Mouse (Mus musculus) midbrain, embryonic 14.5 days (tissue): ENCODE data around the gene Tars2. TPM values are rescaled to one million over a fixed set of nuclear protein-coding genes. Genes with fewer than 3 reads are reported as not detected.

Source experiments
- ATAC-seq: fragments of 200-750 bp; cut with Nextera tagmentation; 2 replicates; pipeline ENCODE4 v1.8.0; 2017; ENCODE audit warnings: moderate number of reproducible peaks, moderate library complexity; ENCODE audit not compliant: low FRiP score, low TSS enrichment
- DNase-seq: peaks from one replicate; pipeline ENCODE4 v3.0.0-alpha.2; 2015
- H3K27ac ChIP-seq: fragments of 300-500 bp; sonication (generic); replicated peaks from 2 replicates; pipeline ENCODE4 v1.5.1; 2014; ENCODE audit warnings: mild to moderate bottlenecking, low read depth, low read length, moderate library complexity
- H3K27me3 ChIP-seq: fragments of 300-500 bp; sonication (generic); 2 replicates; pipeline ENCODE4 v1.6.1; 2014; ENCODE audit warnings: low read length, control low read depth, mixed read lengths; ENCODE audit not compliant: control insufficient read depth, insufficient read depth
- H3K36me3 ChIP-seq: fragments of 300-500 bp; sonication (generic); 2 replicates; pipeline ENCODE4 v1.6.1; 2014; ENCODE audit warnings: low read length, control low read depth; ENCODE audit not compliant: control insufficient read depth, insufficient read depth
- H3K4me1 ChIP-seq: fragments of 300-500 bp; sonication (generic); 2 replicates; pipeline ENCODE4 v1.6.1; 2014; ENCODE audit warnings: mild to moderate bottlenecking, antibody characterized with exemption, low read length, control low read depth; ENCODE audit not compliant: control insufficient read depth, insufficient read depth
- H3K4me2 ChIP-seq: fragments of 300-500 bp; sonication (generic); 2 replicates; pipeline ENCODE4 v1.6.1; 2014; ENCODE audit warnings: mild to moderate bottlenecking, low read length, moderate library complexity
- H3K4me3 ChIP-seq: fragments of 300-500 bp; sonication (generic); replicated peaks from 2 replicates; pipeline ENCODE4 v1.5.1; 2014; ENCODE audit warnings: low read depth, low read length
- H3K9ac ChIP-seq: fragments of 300-500 bp; sonication (generic); replicated peaks from 2 replicates; pipeline ENCODE4 v1.6.1; 2014; ENCODE audit warnings: mild to moderate bottlenecking, low read length, moderate library complexity
- H3K9me3 ChIP-seq: fragments of 300-500 bp; sonication (generic); 2 replicates; pipeline ENCODE4 v1.6.1; 2016; ENCODE audit warnings: low read length, control low read depth, mixed read lengths; ENCODE audit not compliant: control insufficient read depth
- WGBS: fragments of 180-500 bp; shearing (Covaris S2); extraction: QIAGEN DNeasy Blood & Tissue Kit; methylation state at CpG from one replicate; pipeline ENCODE4 v1.1.7; 2014; 5-methylcytosine and 5-hydroxymethylcytosine counted together
- polyA plus RNA-seq: library from polyadenylated mRNA; unstranded; fragments of >200 nt; fragmentation: Nextera tagmentation; extraction: Ambion mirVana; gene quantifications from 2 replicates; pipeline ENCODE4 v1.2.1, GENCODE M21; 2014

Tars2 gene
- polyA plus RNA-seq, 1 experiment from 2014 or later, result 52.3 TPM

GRCm38 (mm10) chr3:95709044-95709443, 51.0 kb downstream of the Tars2 start:
- no peak overlapping the region for H3K9ac ChIP-seq
- H3K4me3 ChIP-seq, result no peak overlapping the region
- no peak for DNase-seq
- H3K4me2 ChIP-seq, result no peak overlapping the region
- WGBS, result 98% methylated on average over 4 of the region's 4 CpGs
- no peak overlapping the region for H3K27ac ChIP-seq
- no peaks in the 10 kb centered on the region for H3K27me3 ChIP-seq
- no peak for ATAC-seq
- H3K36me3 ChIP-seq, result no peaks in the 10 kb centered on the region
- H3K4me1 ChIP-seq, result no peaks in the 10 kb centered on the region
- H3K9me3 ChIP-seq, result 0 out of 2 replicates have a peak, but pooled peaks cover 7% of the 10 kb centered on the region

GRCm38 (mm10) chr3:95707497-95707896, 52.5 kb downstream of the Tars2 start:
- 98% methylated on average over 7 of the region's 7 CpGs for WGBS
- H3K36me3 ChIP-seq, result no peaks in the 10 kb centered on the region

GRCm38 (mm10) chr3:95706273-95706672, 53.7 kb downstream of the Tars2 start:
- H3K9ac ChIP-seq, result no peak overlapping the region
- H3K4me1 ChIP-seq, result peaks cover 6% of the 10 kb centered on the region; the same call in 1 of the 2 replicates
- ATAC-seq, result no peak
- no peak overlapping the region for H3K27ac ChIP-seq
- H3K4me3 ChIP-seq, result no peak overlapping the region
- no peak overlapping the region for H3K4me2 ChIP-seq
- WGBS, result 86% methylated on average over 4 of the region's 4 CpGs
- no peaks in the 10 kb centered on the region for H3K36me3 ChIP-seq
- DNase-seq, result no peak
- H3K9me3 ChIP-seq, result no peaks in the 10 kb centered on the region
- H3K27me3 ChIP-seq, result no peaks in the 10 kb centered on the region

More at GRCm38 (mm10) chr3:95707497-95707896, 52.5 kb downstream of the Tars2 start:
- Histone ChIP-seq H3K4me1 (no peaks in the 10 kb centered on the region), H3K4me3 (no peak overlapping the region), H3K9ac (no peak overlapping the region), H3K4me2 (no peak overlapping the region), H3K27ac (no peak overlapping the region), H3K9me3 (no peaks in the 10 kb centered on the region), H3K27me3 (no peaks in the 10 kb centered on the region)
- ATAC-seq (no peak), DNase-seq (no peak)

- Histone ChIP-seq H3K4me2 (no peak overlapping the region), H3K36me3 (no peaks in the 10 kb centered on the region), H3K27me3 (no peaks in the 10 kb centered on the region), H3K4me1 (peaks cover 6% of the 10 kb centered on the region; the same call in 1 of the 2 replicates), H3K9me3 (no peaks in the 10 kb centered on the region), H3K4me3 (no peak overlapping the region), H3K9ac (no peak overlapping the region), H3K27ac (no peak overlapping the region)
- 93% methylated on average over 4 of the region's 4 CpGs for WGBS
- DNase-seq (no peak), ATAC-seq (no peak)
Measured at GRCm38 (mm10) chr3:95704612-95705011, 55.4 kb downstream of the Tars2 start.

GRCm38 (mm10) chr3:95703276-95703675, 56.7 kb downstream of the Tars2 start:
- DNase-seq (no peak), ATAC-seq (no peak)
- no peak overlapping the region for H3K27ac ChIP-seq
- H3K4me1 ChIP-seq, result peaks cover 6% of the 10 kb centered on the region; the same call in 1 of the 2 replicates
- H3K4me2 ChIP-seq, result no peak overlapping the region
- WGBS, result 96% methylated on average over 3 of the region's 3 CpGs
- no peak overlapping the region for H3K4me3 ChIP-seq
- H3K27me3 ChIP-seq, result no peaks in the 10 kb centered on the region
- H3K9me3 ChIP-seq, result no peaks in the 10 kb centered on the region
- H3K36me3 ChIP-seq, result no peaks in the 10 kb centered on the region
- H3K9ac ChIP-seq, result no peak overlapping the region

- H3K9me3 ChIP-seq, result no peaks in the 10 kb centered on the region
- H3K4me1 ChIP-seq, result peaks cover 6% of the 10 kb centered on the region; the same call in 1 of the 2 replicates
- DNase-seq, result peak; percentile 72
- H3K4me3 ChIP-seq, result peak overlapping the region; percentile 10; the same call in 1 of the 2 replicates
- H3K36me3 ChIP-seq, result no peaks in the 10 kb centered on the region
- peak overlapping the region; percentile 36; the same call in 1 of the 2 replicates for H3K9ac ChIP-seq
- no peak overlapping the region for H3K27ac ChIP-seq
- WGBS, result 4% methylated on average over 24 of the region's 24 CpGs
- no peaks in the 10 kb centered on the region for H3K27me3 ChIP-seq
- peak overlapping the region; percentile 51 for H3K4me2 ChIP-seq
- ATAC-seq, result peak; percentile 40; the same call in 1 of the 2 replicates
Measured at GRCm38 (mm10) chr3:95701877-95702540, 58.0 kb downstream of the Tars2 start.

GRCm38 (mm10) chr3:95701085-95701484, 58.9 kb downstream of the Tars2 start:
- Histone ChIP-seq H3K4me2 (no peak overlapping the region), H3K4me3 (no peak overlapping the region), H3K36me3 (no peaks in the 10 kb centered on the region), H3K27me3 (no peaks in the 10 kb centered on the region), H3K9me3 (no peaks in the 10 kb centered on the region), H3K9ac (no peak overlapping the region), H3K27ac (no peak overlapping the region), H3K4me1 (peaks cover 6% of the 10 kb centered on the region; the same call in 1 of the 2 replicates)
- DNase-seq (no peak), ATAC-seq (no peak)
- 81% methylated on average over 2 of the region's 2 CpGs for WGBS

- H3K9me3 ChIP-seq, result no peaks in the 10 kb centered on the region
- no peak overlapping the region for H3K9ac ChIP-seq
- WGBS, result 66% methylated on average over 6 of the region's 6 CpGs
- no peaks in the 10 kb centered on the region for H3K36me3 ChIP-seq
- H3K4me3 ChIP-seq, result no peak overlapping the region
- H3K4me1 ChIP-seq, result peaks cover 6% of the 10 kb centered on the region; the same call in 1 of the 2 replicates
- DNase-seq (no peak), ATAC-seq (no peak)
- H3K4me2 ChIP-seq, result no peak overlapping the region
- H3K27ac ChIP-seq, result no peak overlapping the region
- H3K27me3 ChIP-seq, result no peaks in the 10 kb centered on the region
Measured at GRCm38 (mm10) chr3:95700233-95700681, 59.7 kb downstream of the Tars2 start.

- peaks cover 6% of the 10 kb centered on the region; the same call in 1 of the 2 replicates for H3K4me1 ChIP-seq
Measured at GRCm38 (mm10) chr3:95698286-95698685, 61.7 kb downstream of the Tars2 start.

More at GRCm38 (mm10) chr3:95698286-95698685, 61.7 kb downstream of the Tars2 start:
- H3K4me2 ChIP-seq, result no peak overlapping the region
- ATAC-seq (no peak), DNase-seq (no peak)
- WGBS, result 95% methylated on average over 4 of the region's 4 CpGs
- H3K36me3 ChIP-seq, result no peaks in the 10 kb centered on the region
- H3K4me3 ChIP-seq, result no peak overlapping the region
- H3K27ac ChIP-seq, result no peak overlapping the region
- no peak overlapping the region for H3K9ac ChIP-seq
- H3K9me3 ChIP-seq, result no peaks in the 10 kb centered on the region
- no peaks in the 10 kb centered on the region for H3K27me3 ChIP-seq
